Mouse (Mus musculus) ovary, postnatal 36 days (tissue): Measurements from ENCODE around the gene Ccn2.
"Not testable (repeated sequence)": the region's sequence is repeated elsewhere in the genome, so short reads cannot be mapped to it uniquely, and the experiment has no call there.

Experiments used
- DNase-seq: peaks from one replicate; pipeline ENCODE4 v3.0.0; 2022; ENCODE audit warnings: low spot score, mixed read lengths

Gene Ccn2

GRCm38 (mm10) chr10:24603727-24604126 lies 8.5 kb downstream of the Ccn2 start:
- no peak for DNase-seq

- no peak for DNase-seq
Observed at GRCm38 (mm10) chr10:24609146-24609545, 13.9 kb downstream of the Ccn2 start.

GRCm38 (mm10) chr10:24609766-24610165 lies 14.5 kb downstream of the Ccn2 start:
- DNase-seq: no peak

- DNase-seq: no peak
Observed at GRCm38 (mm10) chr10:24614726-24615125, 19.5 kb downstream of the Ccn2 start.

GRCm38 (mm10) chr10:24615799-24616198 lies 20.6 kb downstream of the Ccn2 start:
- no peak for DNase-seq

GRCm38 (mm10) chr10:24616572-24616971 lies 21.3 kb downstream of the Ccn2 start:
- not testable (repeated sequence) for DNase-seq

- peak; percentile 62 for DNase-seq
Observed at GRCm38 (mm10) chr10:24621572-24621971, 26.3 kb downstream of the Ccn2 start.

GRCm38 (mm10) chr10:24622586-24622985 lies 27.3 kb downstream of the Ccn2 start:
- peak; percentile 70 for DNase-seq

- peak; percentile 79 for DNase-seq
Observed at GRCm38 (mm10) chr10:24625060-24625701, 29.9 kb downstream of the Ccn2 start.

GRCm38 (mm10) chr10:24627262-24627661 lies 32.0 kb downstream of the Ccn2 start:
- no peak for DNase-seq

GRCm38 (mm10) chr10:24628466-24628865 lies 33.2 kb downstream of the Ccn2 start:
- no peak for DNase-seq

GRCm38 (mm10) chr10:24629086-24629720 lies 34.0 kb downstream of the Ccn2 start:
- no peak for DNase-seq

GRCm38 (mm10) chr10:24630469-24631081 lies 35.3 kb downstream of the Ccn2 start:
- DNase-seq: peak; percentile 65

- DNase-seq: no peak
Observed at GRCm38 (mm10) chr10:24631122-24631521, 35.9 kb downstream of the Ccn2 start.

GRCm38 (mm10) chr10:24634288-24634687 lies 39.0 kb downstream of the Ccn2 start:
- DNase-seq: peak; percentile 15

- DNase-seq: peak; percentile 30
Observed at GRCm38 (mm10) chr10:24635331-24635815, 40.1 kb downstream of the Ccn2 start.

- DNase-seq: peak; percentile 52
Observed at GRCm38 (mm10) chr10:24635884-24636283, 40.6 kb downstream of the Ccn2 start.

- DNase-seq: no peak
Observed at GRCm38 (mm10) chr10:24636986-24637385, 41.7 kb downstream of the Ccn2 start.

- no peak for DNase-seq
Observed at GRCm38 (mm10) chr10:24638306-24639070, 43.2 kb downstream of the Ccn2 start.

GRCm38 (mm10) chr10:24639596-24639995 lies 44.4 kb downstream of the Ccn2 start:
- no peak for DNase-seq

- DNase-seq: no peak
Observed at GRCm38 (mm10) chr10:24640186-24640875, 45.1 kb downstream of the Ccn2 start.
